Mouse (Mus musculus): Measurements from ENCODE around the gene Dll4. TPM values are rescaled to one million over a fixed set of nuclear protein-coding genes. Genes with fewer than 3 reads are reported as not detected.

Dll4 gene
- total RNA-seq, 1 experiment = 0.27 TPM

GRCm38 (mm10) chr2:119314742-119315310, 10.8 kb upstream of the Dll4 start:
- no peak overlapping the region for H3K27ac ChIP-seq (ENCODE audit: insufficient read depth, low read depth, low read length, poor library complexity, severe bottlenecking)
- no peak for DNase-seq (ENCODE audit: low read depth, low spot score)
- TF ChIP-seq CHD2 (IDR thresholded peaks at IDR 0.05; ENCODE audit: low read depth, low read length) (no peak), HCFC1 (IDR thresholded peaks at IDR 0.05; ENCODE audit: borderline replicate concordance, insufficient read depth, low read length) (no peak), ZNF384 (IDR thresholded peaks at IDR 0.05; ENCODE audit: low read depth, low read length) (no peak), ZC3H11A (IDR thresholded peaks at IDR 0.05; ENCODE audit: borderline replicate concordance, low read depth, low read length) (no peak), MAFK (IDR thresholded peaks at IDR 0.05; ENCODE audit: insufficient read depth, low read depth, low read length) (no peak)
- no peaks in the 10 kb centered on the region for H3K36me3 ChIP-seq (ENCODE audit: control insufficient read depth, insufficient read depth, low read length, poor library complexity, severe bottlenecking)
- no peak overlapping the region for H3K4me3 ChIP-seq (ENCODE audit: insufficient read depth in 1 of 2, low read depth in 1 of 2, low read length in 2 of 2, poor library complexity in 1 of 2, severe bottlenecking in 1 of 2)
- H3K4me1 ChIP-seq (ENCODE audit: control insufficient read depth in 2 of 2, insufficient read depth in 2 of 2, low read length in 2 of 2, poor library complexity in 1 of 2) = no peaks in the 10 kb centered on the region
- no peaks in the 10 kb centered on the region for H3K9me3 ChIP-seq (ENCODE audit: control insufficient read depth, insufficient read depth, low read depth, low read length)
- H3K9ac ChIP-seq (ENCODE audit: insufficient read depth, low read depth, low read length, poor library complexity, severe bottlenecking) = no peak overlapping the region
- in situ Hi-C loops (cut with MboI; ENCODE audit: low sequenced_read_pairs in 2 of 2, unreplicated experiment in 2 of 2) = no loop called here

DNA sequence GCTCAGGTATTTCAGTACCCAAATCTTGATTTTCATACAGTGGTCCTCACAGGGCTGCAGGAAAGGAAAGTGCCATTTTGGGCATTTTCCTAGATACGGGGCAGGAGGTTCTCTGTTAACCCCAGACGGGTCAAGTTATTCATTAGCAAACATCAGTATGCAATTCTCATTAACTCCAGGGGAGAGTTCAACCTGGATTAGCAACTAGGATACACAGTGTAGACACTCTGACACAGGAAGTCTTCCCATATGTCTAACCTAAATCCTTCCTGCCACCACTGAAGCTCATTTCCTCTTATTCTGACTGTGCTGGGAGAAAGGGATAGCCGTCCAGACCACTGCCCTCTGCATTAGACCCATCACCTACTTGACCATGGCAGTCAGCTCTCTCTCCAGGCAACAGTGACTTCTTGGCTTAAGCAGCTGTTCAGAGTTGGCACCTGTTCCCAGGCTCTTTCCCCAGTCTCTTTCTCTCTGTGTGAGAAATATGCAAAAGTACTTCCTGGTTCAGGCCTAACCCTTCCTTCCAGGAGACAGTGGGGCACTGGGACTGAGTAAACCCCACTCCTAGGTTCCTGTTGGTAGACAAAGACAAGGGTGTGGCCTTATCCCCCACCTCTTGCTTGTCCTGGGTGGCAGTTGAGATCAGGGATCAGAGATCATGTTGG, 7.4 kb upstream of the Dll4 start:
- H3K9me3 ChIP-seq (ENCODE audit: control insufficient read depth, insufficient read depth, low read depth, low read length) = no peaks in the 10 kb centered on the region
- no peak overlapping the region for H3K4me3 ChIP-seq (ENCODE audit: insufficient read depth in 1 of 2, low read depth in 1 of 2, low read length in 2 of 2, poor library complexity in 1 of 2, severe bottlenecking in 1 of 2)
- H3K4me1 ChIP-seq (ENCODE audit: control insufficient read depth in 2 of 2, insufficient read depth in 2 of 2, low read length in 2 of 2, poor library complexity in 1 of 2) = peaks cover 0 to 3% of the 10 kb centered on the region in 2 experiments; a peak in 2 of 4 replicates
- no peak overlapping the region for H3K27ac ChIP-seq (ENCODE audit: insufficient read depth, low read depth, low read length, poor library complexity, severe bottlenecking)
- H3K9ac ChIP-seq (ENCODE audit: insufficient read depth, low read depth, low read length, poor library complexity, severe bottlenecking) = no peak overlapping the region
- no peaks in the 10 kb centered on the region for H3K36me3 ChIP-seq (ENCODE audit: control insufficient read depth, insufficient read depth, low read length, poor library complexity, severe bottlenecking)
- in situ Hi-C loops (cut with MboI; ENCODE audit: low sequenced_read_pairs in 2 of 2, unreplicated experiment in 2 of 2) = no loop called here
- no peak for DNase-seq (ENCODE audit: low read depth, low spot score)
- TF ChIP-seq HCFC1 (IDR thresholded peaks at IDR 0.05; ENCODE audit: borderline replicate concordance, insufficient read depth, low read length) (no peak), ZNF384 (IDR thresholded peaks at IDR 0.05; ENCODE audit: low read depth, low read length) (no peak), MAFK (IDR thresholded peaks at IDR 0.05; ENCODE audit: insufficient read depth, low read depth, low read length) (no peak), ZC3H11A (IDR thresholded peaks at IDR 0.05; ENCODE audit: borderline replicate concordance, low read depth, low read length) (no peak), CHD2 (IDR thresholded peaks at IDR 0.05; ENCODE audit: low read depth, low read length) (no peak)

DNA sequence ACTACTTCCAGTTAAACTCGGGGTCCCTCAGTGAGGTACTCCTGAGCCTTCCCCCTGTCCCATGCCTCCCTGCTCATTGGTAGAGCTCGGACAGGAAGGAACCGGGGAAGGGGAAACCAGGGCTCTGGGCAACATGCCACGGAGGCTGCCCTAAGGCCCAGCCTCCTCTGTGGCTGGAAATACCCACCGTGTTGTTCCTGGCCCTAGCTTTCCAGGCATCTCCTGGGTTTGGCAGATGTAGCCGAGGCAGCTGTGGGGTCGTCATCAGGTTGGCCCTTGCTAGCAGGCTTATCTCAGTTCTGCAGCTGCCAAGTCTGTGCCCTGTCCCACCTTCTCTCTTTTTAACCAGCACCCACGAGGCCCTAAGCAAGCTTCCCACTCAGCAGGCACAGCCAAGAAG, 5.0 kb upstream of the Dll4 start:
- H3K4me1 ChIP-seq (ENCODE audit: control insufficient read depth in 2 of 2, insufficient read depth in 2 of 2, low read length in 2 of 2, poor library complexity in 1 of 2) = peaks cover 0 to 5% of the 10 kb centered on the region in 2 experiments; a peak in 2 of 4 replicates
- no peak overlapping the region for H3K27ac ChIP-seq (ENCODE audit: insufficient read depth, low read depth, low read length, poor library complexity, severe bottlenecking)
- no peak overlapping the region for H3K9ac ChIP-seq (ENCODE audit: insufficient read depth, low read depth, low read length, poor library complexity, severe bottlenecking)
- in situ Hi-C loops (cut with MboI; ENCODE audit: low sequenced_read_pairs in 2 of 2, unreplicated experiment in 2 of 2) = no loop called here
- TF ChIP-seq ZNF384 (IDR thresholded peaks at IDR 0.05; ENCODE audit: low read depth, low read length) (no peak), MAFK (IDR thresholded peaks at IDR 0.05; ENCODE audit: insufficient read depth, low read depth, low read length) (no peak), CHD2 (IDR thresholded peaks at IDR 0.05; ENCODE audit: low read depth, low read length) (no peak), ZC3H11A (IDR thresholded peaks at IDR 0.05; ENCODE audit: borderline replicate concordance, low read depth, low read length) (no peak), HCFC1 (IDR thresholded peaks at IDR 0.05; ENCODE audit: borderline replicate concordance, insufficient read depth, low read length) (no peak)
- DNase-seq (ENCODE audit: low read depth, low spot score) = no peak
- no peak overlapping the region for H3K4me3 ChIP-seq (ENCODE audit: insufficient read depth in 1 of 2, low read depth in 1 of 2, low read length in 2 of 2, poor library complexity in 1 of 2, severe bottlenecking in 1 of 2)
- no peaks in the 10 kb centered on the region for H3K9me3 ChIP-seq (ENCODE audit: control insufficient read depth, insufficient read depth, low read depth, low read length)
- no peaks in the 10 kb centered on the region for H3K36me3 ChIP-seq (ENCODE audit: control insufficient read depth, insufficient read depth, low read length, poor library complexity, severe bottlenecking)

- Histone ChIP-seq H3K9ac (ENCODE audit: insufficient read depth, low read depth, low read length, poor library complexity, severe bottlenecking) (peak overlapping the region; percentile 66), H3K27ac (ENCODE audit: insufficient read depth, low read depth, low read length, poor library complexity, severe bottlenecking) (no peak overlapping the region), H3K4me1 (ENCODE audit: control insufficient read depth in 2 of 2, insufficient read depth in 2 of 2, low read length in 2 of 2, poor library complexity in 1 of 2) (peaks cover 0 to 5% of the 10 kb centered on the region in 2 experiments; a peak in 2 of 4 replicates), H3K36me3 (ENCODE audit: control insufficient read depth, insufficient read depth, low read length, poor library complexity, severe bottlenecking) (no peaks in the 10 kb centered on the region), H3K9me3 (ENCODE audit: control insufficient read depth, insufficient read depth, low read depth, low read length) (no peaks in the 10 kb centered on the region), H3K4me3 (ENCODE audit: insufficient read depth in 1 of 2, low read depth in 1 of 2, low read length in 2 of 2, poor library complexity in 1 of 2, severe bottlenecking in 1 of 2) (peak overlapping the region; percentile 39 to 64)
- peak; percentile 8; the same call in 1 of the 2 replicates for TF ChIP-seq HCFC1 (IDR thresholded peaks at IDR 0.05; ENCODE audit: borderline replicate concordance, insufficient read depth, low read length)
- TF ChIP-seq MAFK (IDR thresholded peaks at IDR 0.05; ENCODE audit: insufficient read depth, low read depth, low read length) = no peak
- no peak for DNase-seq (ENCODE audit: low read depth, low spot score)
- in situ Hi-C loops (cut with MboI; ENCODE audit: low sequenced_read_pairs in 2 of 2, unreplicated experiment in 2 of 2) = no loop called here
Measured at GRCm38 (mm10) chr2:119321771-119322586, 3.6 kb upstream of the Dll4 start.
